Comparison of ENCODE assay signal across 7 mouse cellular contexts in genomic region chr2:61811163-61811506, GRCm38 (mm10). TPM values are rescaled to one million over a fixed set of nuclear protein-coding genes. Genes with fewer than 3 reads are reported as not detected.
DNase-seq lines count a peak whose midpoint lies in the region; ATAC-seq and TF ChIP-seq lines count a peak whose summit lies in the region.

No protein-coding gene starts in this region.

- TF ChIP-seq POLR2A in lung, adult 2 months (IDR thresholded peaks at IDR 0.05; ENCODE audit: borderline replicate concordance, extremely low read depth, low read depth, low read length), result no peak
- TF ChIP-seq POLR2A in limb, embryonic 14.5 days (IDR thresholded peaks at IDR 0.05; ENCODE audit: borderline replicate concordance, extremely low read depth, insufficient read depth, insufficient read length), result no peak

- TF ChIP-seq EP300 in lung, postnatal 0 days (IDR thresholded peaks at IDR 0.05), result no peak

- no peak for ATAC-seq in lung, postnatal 0 days
- no peak for ATAC-seq in limb, embryonic 14.5 days (ENCODE audit: low FRiP score, low read depth)
- ATAC-seq in stomach, embryonic 15.5 days (ENCODE audit: insufficient read depth, low FRiP score, low read depth), result no peak
- ATAC-seq in megakaryocyte-erythroid progenitor cell, adult 5-6 weeks (replicated peaks; ENCODE audit: low FRiP score, low TSS enrichment, poor library complexity, severe bottlenecking), result no peak
- no peak for ATAC-seq in megakaryocyte progenitor cell, adult 5-6 weeks (replicated peaks; ENCODE audit: poor library complexity)

- no peaks in the 10 kb centered on the region for H3K9me3 ChIP-seq in lung, postnatal 0 days (ENCODE audit: low read length)
- H3K9me3 ChIP-seq in forebrain, embryonic 10.5 days, result no peaks in the 10 kb centered on the region
- no peaks in the 10 kb centered on the region for H3K9me3 ChIP-seq in limb, embryonic 14.5 days (ENCODE audit: control insufficient read depth, low read length)
- H3K9me3 ChIP-seq in stomach, embryonic 15.5 days, result no peaks in the 10 kb centered on the region

- peaks cover 14% of the 10 kb centered on the region for H3K4me1 ChIP-seq in lung, postnatal 0 days (ENCODE audit: insufficient read depth, low read depth, low read length)
- H3K4me1 ChIP-seq in lung, adult 2 months (ENCODE audit: control insufficient read depth, insufficient read depth, low read length), result peaks cover 8% of the 10 kb centered on the region
- H3K4me1 ChIP-seq in forebrain, embryonic 10.5 days, result peaks cover 37% of the 10 kb centered on the region
- peaks cover 13% of the 10 kb centered on the region for H3K4me1 ChIP-seq in limb, embryonic 14.5 days (ENCODE audit: control insufficient read depth, insufficient read depth, low read length)
- H3K4me1 ChIP-seq in stomach, embryonic 15.5 days, result peaks cover 19% of the 10 kb centered on the region

- no peak for TF ChIP-seq CTCF in lung, postnatal 0 days (IDR thresholded peaks at IDR 0.05)
- TF ChIP-seq CTCF in lung, adult 2 months (IDR thresholded peaks at IDR 0.05; ENCODE audit: insufficient read depth, low read length), result no peak

- H3K9ac ChIP-seq in lung, postnatal 0 days (replicated peaks; ENCODE audit: low read depth), result 0 out of 2 replicates have a peak overlapping the region, but pooled peaks have one; percentile 12
- H3K9ac ChIP-seq in limb, embryonic 14.5 days (ENCODE audit: low read depth, low read length, severe bottlenecking), result peak overlapping the region; percentile 70; the same call in 1 of the 2 replicates
- no peak overlapping the region for H3K9ac ChIP-seq in stomach, embryonic 15.5 days

- peaks cover 88% of the 10 kb centered on the region for H3K27me3 ChIP-seq in lung, postnatal 0 days (replicated peaks; ENCODE audit: insufficient read depth, low read length)
- peaks cover 100% of the 10 kb centered on the region for H3K27me3 ChIP-seq in forebrain, embryonic 10.5 days (ENCODE audit: poor library complexity, severe bottlenecking)
- H3K27me3 ChIP-seq in limb, embryonic 14.5 days (ENCODE audit: control insufficient read depth, insufficient read depth, low read length), result peaks cover 84% of the 10 kb centered on the region
- peaks cover 73% of the 10 kb centered on the region for H3K27me3 ChIP-seq in stomach, embryonic 15.5 days (replicated peaks)

- peak overlapping the region; percentile 84 for H3K4me2 ChIP-seq in lung, postnatal 0 days (replicated peaks; ENCODE audit: low read depth, low read length)
- H3K4me2 ChIP-seq in limb, embryonic 14.5 days (replicated peaks; ENCODE audit: low read depth, low read length, severe bottlenecking), result peak overlapping the region; percentile 96
- H3K4me2 ChIP-seq in stomach, embryonic 15.5 days, result peak overlapping the region; percentile 95

- H3K36me3 ChIP-seq in lung, postnatal 0 days (ENCODE audit: insufficient read depth, low read length), result no peaks in the 10 kb centered on the region
- no peaks in the 10 kb centered on the region for H3K36me3 ChIP-seq in forebrain, embryonic 10.5 days (replicated peaks)
- no peaks in the 10 kb centered on the region for H3K36me3 ChIP-seq in limb, embryonic 14.5 days (ENCODE audit: control insufficient read depth, insufficient read depth, low read length)
- no peaks in the 10 kb centered on the region for H3K36me3 ChIP-seq in stomach, embryonic 15.5 days

- 36% methylated on average over 8 of the region's 8 CpGs for WGBS in lung, postnatal 0 days
- 50% methylated on average over 8 of the region's 8 CpGs for WGBS in lung, adult 2 months
- WGBS in forebrain, embryonic 10.5 days, result 1% methylated on average over 8 of the region's 8 CpGs
- WGBS in limb, embryonic 14.5 days, result 23% methylated on average over 8 of the region's 8 CpGs
- whole genome bisulfite sequencing in stomach, embryonic 15.5 days, result 24% methylated on average over 8 of the region's 8 CpGs

- H3K4me3 ChIP-seq in lung, postnatal 0 days (ENCODE audit: low read depth, low read length), result peak overlapping the region; percentile 45
- no peak overlapping the region for H3K4me3 ChIP-seq in lung, adult 2 months (replicated peaks; ENCODE audit: extremely low read depth, low read depth, low read length)
- peak overlapping the region; percentile 58 for H3K4me3 ChIP-seq in forebrain, embryonic 10.5 days
- peak overlapping the region; percentile 53 for H3K4me3 ChIP-seq in limb, embryonic 14.5 days (replicated peaks; ENCODE audit: low read length)
- peak overlapping the region; percentile 50; the same call in 1 of the 2 replicates for H3K4me3 ChIP-seq in stomach, embryonic 15.5 days (replicated peaks)

- no peak overlapping the region for H3K27ac ChIP-seq in lung, postnatal 0 days (ENCODE audit: low read length)
- H3K27ac ChIP-seq in forebrain, embryonic 10.5 days, result peak overlapping the region; percentile 83
- no peak overlapping the region for H3K27ac ChIP-seq in limb, embryonic 14.5 days (replicated peaks; ENCODE audit: low read depth, low read length)
- H3K27ac ChIP-seq in stomach, embryonic 15.5 days, result no peak overlapping the region

- DNase-seq in lung, postnatal 0 days (ENCODE audit: low spot score), result no peak
- DNase-seq in lung, adult 2 months, result no peak
- DNase-seq in forebrain, embryonic 10.5 days (ENCODE audit: extremely low spot score, low spot score), result no peak
- no peak for DNase-seq in limb, embryonic 14.5 days (ENCODE audit: low spot score)

RNA-seq across cellular contexts. Expression of gene Tbr1, which starts 8.4 kb away (rescaled TPM):
- 0.02 TPM in 1 of 2 replicates, not detected in the other for polyA plus RNA-seq in lung, postnatal 0 days (2015; fragmentation: Nextera tagmentation; extraction: Ambion mirVana)
- 0.07 and 0.09 TPM in 2 replicates for polyA plus RNA-seq in lung, adult 2 months (2012; rRNA removed)
- 2.4 and 5.0 TPM in 2 replicates for polyA plus RNA-seq in forebrain, embryonic 10.5 days (2016; fragmentation: Nextera tagmentation; extraction: Ambion mirVana)
- 0.70 and 0.74 TPM in 2 replicates for polyA plus RNA-seq in limb, embryonic 14.5 days (2012; rRNA removed)
- polyA plus RNA-seq in limb, embryonic 14.5 days (2014; fragmentation: Nextera tagmentation; extraction: Ambion mirVana), result 0.23 and 0.36 TPM in 2 replicates
- polyA plus RNA-seq in stomach, embryonic 15.5 days (2015; fragmentation: Nextera tagmentation; extraction: Ambion mirVana), result 0.03 TPM in 1 of 2 replicates, not detected in the other
- 0.55 TPM in 1 of 2 replicates, not detected in the other for total RNA-seq in megakaryocyte-erythroid progenitor cell, adult 5-6 weeks (2014; fragmentation: Nextera tagmentation)
- total RNA-seq in megakaryocyte-erythroid progenitor cell, adult 5-6 weeks (2017), result 0.19 and 1.1 TPM in 2 replicates
- total RNA-seq in megakaryocyte progenitor cell, adult 5-6 weeks (2015), result 0.42 and 0.59 TPM in 2 replicates
- not detected in 2 replicates for total RNA-seq in megakaryocyte progenitor cell, adult 5-6 weeks (2017)
